Mouse (Mus musculus) B cell, adult 2 months (primary cell): ENCODE measurements around the gene Trmt10a.

Source experiments
- DNase-seq, 2 experiments: peaks; one replicate each; pipeline ENCODE4 v3.0.0; 2022

Gene Trmt10a

DNA sequence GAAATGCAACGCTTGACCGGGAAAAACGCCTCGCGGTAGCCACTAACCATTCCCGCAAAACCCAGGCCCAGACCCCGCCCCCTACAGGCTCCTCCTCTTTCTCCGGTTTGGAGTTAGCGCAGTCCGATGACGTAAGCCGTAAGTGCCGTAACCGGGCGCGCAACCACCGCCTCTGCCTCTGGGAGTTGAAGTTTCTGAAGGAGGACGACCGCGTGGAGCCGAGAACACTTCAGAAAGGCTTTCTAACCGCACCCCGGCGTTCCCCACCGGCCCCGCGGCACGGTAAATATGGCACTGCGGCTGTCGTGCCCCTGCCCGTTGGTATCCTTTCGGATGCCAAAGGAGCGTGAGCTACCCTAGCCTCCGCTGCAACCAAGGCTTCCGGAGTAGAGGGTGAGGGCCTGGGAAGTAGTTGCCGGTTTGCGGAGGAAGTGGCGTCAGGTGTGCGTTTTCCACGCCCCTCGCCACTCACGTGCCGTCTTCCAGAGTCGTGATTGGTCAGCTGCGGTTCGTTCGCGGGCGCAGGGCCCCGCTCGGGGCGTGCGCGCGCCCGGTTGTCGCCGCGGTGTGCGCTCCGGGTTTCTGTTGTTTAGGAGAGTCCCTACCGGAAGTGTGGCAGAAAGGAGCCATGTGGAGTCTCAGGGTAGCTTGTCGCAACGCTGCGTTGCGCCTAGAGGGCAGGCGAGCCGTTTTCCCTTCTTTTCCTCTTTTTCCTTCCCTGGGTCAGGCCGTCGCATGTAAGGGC lies at the start of gene Trmt10a:
Trmt10a (plus strand) TSS at position 134 of the 745 bp plus-strand sequence.
- DNase-seq: peak; percentile 95 to 96

DNA sequence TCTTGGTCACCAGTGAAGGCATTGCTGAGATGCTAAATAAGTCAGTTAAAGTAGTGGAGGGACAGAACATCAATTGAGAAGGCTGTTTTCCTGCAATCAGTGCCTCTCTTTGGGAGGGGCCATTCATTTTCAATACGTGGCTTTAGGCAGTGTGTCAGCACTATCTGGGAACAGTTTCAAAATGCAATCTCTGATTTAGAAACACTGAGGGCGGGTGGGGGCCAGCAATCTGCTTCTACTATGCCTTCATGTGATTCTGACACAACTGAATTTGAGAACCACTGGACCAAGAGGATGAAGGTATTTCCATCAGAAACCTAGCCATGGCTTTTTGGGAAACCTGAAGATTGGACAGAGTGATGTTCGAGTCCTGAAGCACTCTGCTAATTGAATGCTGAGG lies 47.9 kb upstream of the Trmt10a start:
- DNase-seq: no peak

DNA sequence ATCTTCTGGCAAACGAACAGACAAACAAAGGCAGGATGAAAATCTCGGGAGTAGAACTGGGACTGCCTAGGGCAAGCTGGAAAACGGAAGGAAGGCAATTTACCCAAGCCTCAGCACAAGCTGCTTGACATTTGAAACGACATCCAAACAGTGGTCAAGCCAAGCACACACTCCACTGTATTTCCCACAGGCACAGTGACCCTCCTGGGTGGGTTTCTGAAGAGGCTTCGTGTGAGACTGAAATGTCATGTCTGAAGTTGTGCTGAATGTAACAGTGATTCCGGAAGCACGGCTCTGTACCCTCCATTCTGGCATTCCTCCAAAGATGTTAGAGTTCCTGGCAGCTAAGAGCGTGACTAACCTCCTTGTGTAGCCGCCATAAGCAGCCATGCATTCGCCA lies 47.5 kb upstream of the Trmt10a start:
- DNase-seq: no peak

DNA sequence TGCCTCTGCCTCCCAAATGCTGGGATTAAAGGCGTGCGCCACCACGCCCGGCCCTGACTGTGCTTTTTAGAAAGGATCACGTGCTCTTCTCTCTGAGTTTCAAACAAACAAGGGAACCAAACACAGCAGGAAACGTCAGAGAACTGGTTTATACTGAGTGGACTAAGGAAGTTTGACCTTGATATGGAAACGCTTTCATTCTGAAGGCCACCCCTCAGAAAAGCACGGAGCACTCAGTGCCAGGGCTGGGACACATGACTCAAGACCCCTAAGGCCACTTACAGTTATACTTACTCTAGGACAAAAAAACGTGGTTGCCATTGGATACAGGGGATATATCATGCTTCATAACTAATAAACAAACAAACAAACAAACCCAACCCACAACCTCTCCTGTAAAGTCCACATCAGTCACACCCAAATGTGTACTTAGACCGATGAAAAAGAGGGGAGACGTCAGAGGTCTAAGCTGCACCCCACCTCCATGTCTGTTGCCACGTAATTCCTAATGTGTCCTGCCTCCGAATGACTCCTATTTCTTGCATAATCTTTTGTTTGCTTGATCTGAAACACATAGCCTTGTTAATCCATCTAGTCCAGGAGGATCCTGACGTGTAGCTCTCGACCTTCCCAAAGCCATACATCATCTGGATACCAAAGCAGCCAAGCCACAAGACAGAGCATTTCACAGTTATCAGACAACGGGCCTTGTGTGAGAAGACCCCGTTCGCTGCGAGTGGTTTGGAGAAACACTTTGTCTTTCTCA lies 46.8 kb upstream of the Trmt10a start:
- no peak for DNase-seq

DNA sequence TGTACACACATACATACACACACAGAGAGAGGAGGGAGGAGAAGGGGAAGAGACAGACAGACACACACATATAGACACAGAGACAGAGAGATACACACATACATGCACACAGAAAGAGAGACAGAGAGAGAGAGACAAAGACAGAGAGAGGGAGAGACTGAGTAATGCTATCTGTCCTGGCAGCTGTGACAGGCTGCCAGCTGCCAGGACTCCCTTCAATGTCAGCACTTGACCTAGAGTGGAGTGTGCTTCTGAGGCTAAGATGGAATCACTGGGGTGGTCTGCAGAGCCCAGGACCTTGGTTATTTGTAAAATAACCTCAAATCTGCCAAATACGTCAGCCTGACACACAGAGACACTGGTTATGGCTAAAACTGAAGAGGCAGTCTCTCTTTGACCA lies 45.5 kb upstream of the Trmt10a start:
- DNase-seq: no peak

DNA sequence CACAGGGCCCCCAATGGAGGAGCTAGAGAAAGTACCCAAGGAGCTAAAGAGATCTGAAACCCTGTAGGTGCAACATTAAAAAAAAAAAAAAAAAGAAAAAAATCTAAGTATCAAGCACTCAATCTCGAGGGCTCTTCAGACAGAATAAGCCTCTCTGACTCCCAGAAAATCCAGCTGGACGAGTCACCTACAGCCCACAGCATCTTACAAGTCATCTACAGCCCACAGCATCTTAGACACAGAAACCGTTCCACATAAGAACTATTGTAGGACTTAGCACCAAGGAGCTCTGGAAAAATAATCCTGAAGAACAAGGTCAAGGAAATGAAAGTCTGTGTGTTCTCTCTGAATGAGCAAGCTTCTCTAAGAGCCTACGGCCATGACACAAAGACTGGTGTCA lies 41.3 kb upstream of the Trmt10a start:
- no peak for DNase-seq

DNA sequence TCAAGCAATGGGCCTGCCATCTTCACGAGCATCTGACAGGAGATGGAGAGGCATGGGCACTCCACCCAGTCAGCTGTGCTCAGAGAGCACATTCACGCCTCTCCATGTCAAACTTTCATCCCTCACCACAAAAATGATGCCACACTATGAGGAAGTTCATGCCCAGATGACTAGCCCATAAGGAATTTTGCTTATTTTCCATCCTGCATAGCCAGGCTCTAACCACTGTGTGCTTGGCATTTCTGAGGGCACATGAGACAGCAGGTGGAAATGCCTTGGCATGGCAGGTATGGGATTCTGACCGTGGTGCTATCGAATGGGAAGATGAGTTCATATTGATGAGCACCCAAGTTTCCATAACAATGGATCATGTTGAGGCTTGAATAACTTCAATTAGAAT lies 39.6 kb upstream of the Trmt10a start:
- no peak for DNase-seq

DNA sequence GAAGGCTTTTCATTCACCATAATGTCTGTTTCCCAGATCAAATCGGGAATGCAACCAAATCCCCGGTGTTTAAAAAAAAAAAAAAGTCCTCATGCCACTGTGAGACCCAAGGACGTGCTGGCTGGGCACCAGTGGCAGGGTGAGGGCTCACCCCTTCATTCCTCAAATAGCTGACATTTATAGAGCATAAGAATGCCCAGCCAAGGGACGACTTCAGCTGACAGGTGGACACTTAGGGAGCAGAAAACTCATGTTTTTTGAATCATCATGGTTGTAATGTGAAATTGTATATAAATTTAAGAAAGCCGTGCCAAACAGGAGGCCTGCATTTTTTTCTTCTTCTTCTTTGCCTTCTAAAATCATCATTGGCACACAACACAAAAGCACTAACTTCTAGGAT lies 38.2 kb upstream of the Trmt10a start:
- DNase-seq: no peak

DNA sequence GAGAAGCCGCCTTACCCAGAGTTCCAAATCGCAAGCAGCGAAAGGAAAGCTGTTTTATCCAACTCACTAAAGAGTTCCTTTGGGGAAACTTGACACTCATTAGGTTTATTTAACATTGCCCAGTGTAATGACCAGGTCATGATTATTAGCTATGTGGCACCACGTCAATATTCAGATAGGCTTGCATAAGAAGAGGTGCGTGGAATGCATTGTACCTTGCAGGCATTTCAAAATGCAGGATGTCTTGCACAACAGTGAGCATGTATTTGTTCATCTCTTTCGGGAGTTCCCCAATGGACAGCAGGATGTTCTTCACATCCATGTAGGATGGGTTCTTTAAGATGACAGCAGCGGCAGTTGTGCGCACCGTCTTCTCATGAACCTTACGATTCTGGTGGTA lies 36.4 kb upstream of the Trmt10a start:
- DNase-seq: no peak

DNA sequence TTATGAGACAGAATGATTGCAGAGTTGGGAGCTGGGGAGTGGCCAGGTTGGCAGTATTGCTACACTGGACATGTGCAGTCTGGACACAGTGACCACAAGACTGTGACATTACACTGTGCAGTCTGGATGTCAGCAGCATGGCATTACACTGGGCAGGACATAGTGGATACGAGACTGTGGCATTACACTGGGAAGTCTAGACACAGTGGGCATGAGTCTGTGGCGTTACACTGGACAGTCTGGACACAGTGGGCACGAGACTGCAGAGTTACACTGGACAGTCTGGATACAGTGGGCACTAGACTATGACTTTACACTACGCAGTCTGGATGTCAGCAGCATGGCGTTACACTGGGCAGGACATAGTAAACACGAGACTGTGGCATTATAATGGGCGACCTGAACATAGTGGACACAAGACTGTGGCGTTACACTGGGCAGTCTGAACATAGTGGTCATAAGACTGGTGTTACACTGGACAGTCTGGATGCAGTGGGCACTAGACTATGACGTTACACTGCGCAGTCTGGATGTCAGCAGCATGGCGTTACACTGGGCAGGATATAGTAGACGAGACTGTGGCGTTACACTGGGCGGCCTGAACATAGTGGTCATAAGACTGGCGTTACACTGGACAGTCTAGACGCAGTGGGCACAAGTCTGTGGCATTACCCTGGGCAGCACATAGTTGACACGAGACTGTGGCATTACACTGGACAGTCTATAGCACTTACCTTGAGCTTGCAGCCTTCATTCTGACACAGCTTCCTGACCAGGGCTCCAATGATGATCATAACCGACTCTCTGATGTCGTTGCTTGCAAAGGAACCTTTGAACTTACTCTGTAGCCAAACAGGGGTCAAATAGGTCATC lies 32.1 kb upstream of the Trmt10a start:
- DNase-seq: no peak

DNA sequence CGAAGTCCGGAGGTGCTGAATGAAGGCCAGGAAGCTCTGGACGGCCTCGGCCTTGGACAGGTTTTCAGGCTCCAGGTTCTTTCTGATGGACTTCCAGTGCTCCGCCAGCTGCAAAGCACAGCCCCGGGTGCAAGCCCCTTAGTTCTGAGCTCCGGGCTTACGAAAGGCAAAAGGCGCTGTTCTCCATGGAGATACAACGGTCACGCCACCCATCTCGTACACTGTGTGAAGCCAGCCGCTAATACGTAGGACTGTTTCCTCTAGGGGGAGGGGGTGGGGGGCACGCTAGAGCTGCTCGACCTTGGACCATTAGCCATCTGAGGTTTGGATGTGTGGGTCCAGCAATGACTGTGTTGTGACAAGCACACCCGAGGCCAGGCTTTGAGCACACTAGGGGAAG lies 29.1 kb upstream of the Trmt10a start:
- no peak for DNase-seq

DNA sequence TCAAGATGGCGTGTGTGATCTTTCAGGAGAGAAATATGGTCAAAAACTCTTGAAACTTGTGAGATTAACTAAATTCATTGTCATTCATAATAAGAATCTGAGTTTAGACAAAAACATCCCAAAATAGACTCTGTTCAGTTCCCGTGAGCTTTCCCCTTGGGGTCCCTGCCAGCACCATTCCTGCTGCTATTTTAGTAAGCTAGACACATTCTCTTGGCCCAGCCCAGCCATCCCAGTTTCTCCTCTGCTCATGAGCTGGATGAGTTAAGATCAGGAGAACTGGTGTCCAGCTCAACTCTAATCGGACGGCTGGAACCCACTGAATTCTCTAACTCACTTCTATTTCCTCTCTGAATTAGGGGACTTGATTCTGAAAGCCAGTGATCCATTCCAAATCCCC lies 26.4 kb upstream of the Trmt10a start:
- no peak for DNase-seq

DNA sequence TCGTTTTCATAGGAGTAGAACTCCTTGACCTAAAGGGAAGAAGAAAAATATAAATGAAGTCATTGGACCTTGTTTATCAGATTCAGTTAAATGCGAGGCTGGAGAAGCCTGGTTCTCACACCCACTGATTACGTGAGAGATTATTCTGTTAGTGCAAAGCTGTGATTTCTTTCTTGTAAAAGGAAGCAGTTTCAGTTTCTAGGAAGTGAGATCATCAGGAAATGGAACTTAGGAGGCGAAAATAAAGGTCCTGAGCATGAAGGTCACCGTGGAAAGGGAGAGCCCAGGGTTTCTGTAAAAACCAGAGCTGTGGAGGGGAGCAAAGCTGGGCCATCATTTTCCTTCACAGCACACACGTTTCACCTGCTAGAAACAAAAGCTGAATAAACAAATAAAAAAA lies 24.9 kb upstream of the Trmt10a start:
- no peak for DNase-seq

DNA sequence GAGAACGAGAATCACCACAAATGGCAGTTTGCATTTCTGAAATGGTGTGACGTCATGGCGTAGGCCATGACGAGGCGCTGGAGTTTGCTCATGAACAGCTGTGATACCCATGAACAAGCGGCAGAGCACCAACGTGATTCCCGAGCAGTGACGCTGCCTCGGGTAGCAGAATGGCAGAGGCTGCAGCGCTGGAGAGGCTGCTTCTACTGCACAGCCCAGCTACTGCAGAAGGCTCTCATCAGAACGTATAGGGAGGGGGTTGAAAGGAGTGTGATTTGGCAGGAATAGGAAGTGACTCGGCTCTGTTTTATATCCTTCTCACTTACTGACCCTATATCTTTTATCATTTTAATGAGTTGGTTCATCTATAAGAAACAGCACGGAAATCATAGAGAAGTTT lies 24.4 kb upstream of the Trmt10a start:
- no peak for DNase-seq

DNA sequence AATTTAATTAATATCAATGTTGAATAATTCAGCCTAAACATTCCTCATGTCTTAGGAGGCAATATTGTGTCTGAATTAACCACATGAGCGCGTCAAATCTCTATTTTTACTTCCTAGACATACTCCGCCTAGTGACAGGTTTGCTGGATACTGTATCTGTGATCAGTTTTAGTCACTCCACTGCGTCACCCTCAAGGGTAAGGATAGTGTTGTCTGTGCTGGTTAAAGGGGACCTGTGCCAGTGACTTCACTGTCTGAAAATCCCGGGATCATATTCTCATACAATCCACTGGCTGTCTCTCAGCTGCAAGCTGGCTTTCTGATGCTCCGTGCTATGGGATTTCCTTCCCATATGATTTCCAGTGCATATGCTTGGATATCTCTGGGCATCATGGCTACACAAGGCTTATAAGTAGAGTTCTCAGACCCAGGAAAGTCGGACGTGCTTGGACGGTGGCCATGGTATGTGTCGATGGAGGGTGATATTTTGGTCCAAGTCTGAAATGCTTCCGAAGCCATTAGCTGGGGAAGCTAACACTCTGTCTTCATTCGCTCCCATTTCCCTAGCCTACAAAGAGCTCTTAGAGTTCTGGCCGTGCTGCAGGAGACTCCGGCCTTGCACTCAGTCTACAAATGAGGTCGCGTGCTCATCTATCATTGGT lies 23.7 kb upstream of the Trmt10a start:
- no peak for DNase-seq

DNA sequence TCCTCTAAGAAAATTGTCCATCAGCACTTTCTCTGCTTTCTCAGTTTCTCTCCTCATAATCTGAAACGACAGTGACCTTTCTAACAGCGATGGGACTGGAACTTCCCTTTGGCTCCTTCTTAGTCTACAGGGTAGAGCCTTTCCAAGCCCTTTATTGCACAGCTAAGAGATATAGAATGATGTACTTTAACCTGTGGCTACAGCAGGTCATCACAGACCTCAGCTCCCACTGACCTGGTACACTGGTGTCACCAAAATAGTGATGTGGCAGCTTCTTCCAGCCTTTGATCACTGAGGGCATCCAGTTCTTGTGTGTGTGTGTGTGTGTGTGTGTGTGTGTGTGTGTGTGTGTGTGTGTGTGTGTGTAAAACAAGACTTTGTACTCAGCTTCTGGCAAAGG lies 21.8 kb upstream of the Trmt10a start:
- no peak for DNase-seq

DNA sequence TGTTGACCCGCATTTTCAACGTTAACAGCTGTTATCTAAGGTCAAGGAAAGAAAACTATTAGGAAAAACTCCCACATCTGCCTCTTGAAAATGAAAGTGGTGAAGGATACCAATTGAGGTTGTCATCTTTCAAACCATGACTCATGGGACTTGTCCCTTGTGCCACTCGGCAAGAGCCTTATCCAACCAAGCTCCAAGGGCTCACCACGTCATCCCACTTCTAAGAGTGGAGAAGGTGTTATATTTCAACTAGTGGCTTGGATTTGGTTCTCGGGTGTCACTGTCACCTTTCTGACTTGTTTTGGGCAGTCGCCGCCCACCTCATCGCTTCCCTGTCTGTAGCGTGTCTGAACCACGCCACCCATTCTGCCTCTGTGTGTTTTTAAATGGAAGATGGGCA lies 19.4 kb upstream of the Trmt10a start:
- no peak for DNase-seq

DNA sequence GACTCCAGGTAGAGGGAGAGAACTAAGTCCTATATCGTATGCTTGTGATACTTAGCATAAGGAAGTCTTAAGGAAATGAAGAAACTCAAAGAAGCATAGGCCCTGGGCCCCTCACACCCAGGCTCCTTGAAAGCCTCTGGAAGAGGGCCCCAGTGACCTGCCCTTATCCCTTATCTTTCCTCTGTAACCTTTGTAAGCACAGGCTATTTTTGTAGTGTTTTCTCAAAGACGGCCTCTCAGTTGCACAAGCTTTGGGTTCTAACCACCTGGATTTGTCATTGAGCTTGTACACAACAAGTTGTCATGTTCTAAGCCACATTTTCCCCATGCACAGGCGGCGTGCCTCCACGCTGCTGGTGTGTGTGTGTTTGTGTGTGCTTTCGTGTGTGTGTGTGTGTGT lies 14.1 kb upstream of the Trmt10a start:
- no peak for DNase-seq

DNA sequence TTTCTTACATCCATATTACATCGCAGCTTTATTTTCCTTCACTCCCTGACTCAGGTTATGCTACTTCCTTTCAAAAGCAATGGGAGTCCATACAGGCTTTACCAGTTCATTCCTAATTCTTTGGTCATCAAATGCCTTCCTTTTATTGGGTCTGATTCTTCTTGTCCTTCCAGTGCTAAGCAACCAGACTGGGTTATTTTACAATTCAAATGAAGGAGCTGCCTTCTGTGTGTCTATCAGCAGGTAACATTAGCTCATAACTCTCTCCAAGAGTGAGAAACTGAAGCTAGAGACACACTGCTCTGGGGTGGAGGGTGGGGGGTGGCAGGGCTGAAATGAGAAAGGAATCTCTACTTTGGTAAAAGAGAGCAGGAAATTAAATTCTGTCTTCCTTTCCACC lies 12.6 kb upstream of the Trmt10a start:
- DNase-seq: no peak

DNA sequence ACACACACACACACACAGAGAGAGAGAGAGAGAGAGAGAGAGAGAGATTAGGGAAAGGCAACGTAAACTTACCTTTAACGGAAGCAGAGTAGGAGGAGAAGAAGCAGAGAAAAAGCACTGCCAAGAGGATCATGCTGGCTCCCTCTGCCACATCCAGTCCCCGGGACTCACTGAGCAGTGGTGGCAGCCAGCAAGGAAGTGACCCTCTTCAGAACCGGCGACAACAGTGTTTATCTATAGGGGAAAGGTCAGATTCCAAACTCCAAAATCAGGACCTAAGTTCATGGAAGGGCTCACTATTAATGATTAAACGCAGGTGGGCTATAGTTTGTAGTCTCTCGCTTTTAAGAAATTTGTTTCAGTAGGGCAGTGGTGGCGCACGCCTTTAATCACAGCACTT lies 12.1 kb upstream of the Trmt10a start:
- DNase-seq: no peak

DNA sequence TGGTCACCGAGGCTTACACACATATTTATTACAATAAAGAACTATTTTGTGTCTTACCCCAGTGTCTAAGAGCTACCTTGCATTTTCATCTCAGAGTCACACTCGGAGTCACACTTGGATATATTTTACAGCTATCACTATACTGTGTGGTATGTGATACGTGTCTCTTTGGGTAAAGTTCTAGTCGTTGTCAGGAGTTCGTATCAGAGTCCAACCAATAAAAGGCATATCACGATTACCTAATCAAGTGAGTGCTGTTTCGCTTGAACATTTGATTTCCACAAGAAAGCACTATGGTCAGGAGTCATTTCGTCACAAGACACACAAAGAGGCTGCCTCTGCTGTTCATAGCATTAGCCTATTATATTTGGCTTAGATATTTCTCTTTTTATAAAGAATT lies 9.8 kb upstream of the Trmt10a start:
- DNase-seq: no peak

DNA sequence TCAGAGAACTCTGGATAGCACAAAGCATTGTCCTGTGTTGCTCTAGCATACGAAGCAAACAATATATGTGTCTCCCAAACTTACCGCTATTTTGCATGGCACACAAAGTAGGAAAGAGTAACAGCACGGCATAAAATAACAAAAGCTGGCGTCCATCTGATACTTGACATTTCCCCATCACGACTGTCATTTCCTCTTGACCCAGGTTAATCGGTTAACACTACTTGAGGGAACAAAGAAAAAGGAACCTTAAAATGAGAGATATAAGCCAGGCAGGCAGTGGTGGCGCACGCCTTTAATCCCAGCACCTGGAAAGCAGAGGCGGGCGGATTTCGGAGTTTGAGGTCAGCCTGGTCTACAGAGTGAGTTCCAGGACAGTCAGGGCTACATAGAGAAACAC lies 9.3 kb upstream of the Trmt10a start:
- DNase-seq: no peak

DNA sequence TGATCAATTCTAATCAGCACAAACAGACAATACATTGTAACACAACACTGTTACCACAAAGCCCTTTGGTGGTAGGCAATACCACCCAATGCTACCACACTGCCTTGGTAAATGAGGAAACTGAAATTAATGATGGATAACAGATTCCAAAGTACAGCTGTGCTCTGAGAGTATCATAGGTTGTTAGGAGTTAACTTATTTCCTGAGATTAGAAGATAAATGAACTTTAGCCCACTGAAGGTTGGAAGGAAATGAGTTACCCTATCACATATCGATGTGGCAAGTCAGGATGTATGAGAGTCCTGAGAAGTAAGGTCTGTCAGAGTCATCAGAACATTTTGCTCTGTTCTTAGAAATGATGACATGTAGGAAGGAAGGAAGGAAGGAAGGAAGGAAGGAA lies 8.7 kb upstream of the Trmt10a start:
- DNase-seq: no peak
